Mouse (Mus musculus) layer of hippocampus, postnatal 36 days (tissue): ENCODE measurements at regions not wholly inside any gene's neighbourhood (a gene's known extent, or its start where the extent isn't known, plus 50 kb on each side); places are given as distances from the start of the nearest gene placed in this dataset.

Experiments used
- DNase-seq, 2 experiments: peaks; one replicate each; pipeline ENCODE4 v3.0.0; 2022

- no peak for DNase-seq
Measured at GRCm38 (mm10) chr13:37572983-37573382, 205.2 kb upstream of the Rreb1 start.

GRCm38 (mm10) chr13:37579231-37579630 lies 199.0 kb upstream of the Rreb1 start:
- no peak for DNase-seq

GRCm38 (mm10) chr13:37579775-37580174 lies 198.4 kb upstream of the Rreb1 start:
- peak; percentile 24 to 36 for DNase-seq

DNA sequence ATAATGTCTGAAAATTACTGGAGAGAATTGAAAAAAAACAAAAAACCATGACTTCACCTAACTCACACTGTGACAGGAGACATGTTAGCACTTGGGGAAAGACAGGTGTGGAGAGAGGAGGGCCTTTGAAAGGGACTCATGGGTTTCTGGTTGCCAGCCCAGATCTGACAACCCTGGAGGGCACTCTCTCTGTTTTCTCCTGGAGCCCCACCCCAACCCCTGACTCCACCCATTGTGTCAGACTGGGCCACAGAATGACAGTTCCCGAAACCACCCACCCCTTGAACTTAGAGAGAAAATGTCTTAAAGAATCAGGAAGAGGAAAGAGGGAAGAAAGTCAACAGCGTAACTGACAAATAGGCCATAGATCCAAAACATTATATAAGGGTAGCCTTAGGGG lies 197.4 kb upstream of the Rreb1 start:
- no peak for DNase-seq

GRCm38 (mm10) chr13:37581374-37581773 lies 196.8 kb upstream of the Rreb1 start:
- DNase-seq, result no peak

DNA sequence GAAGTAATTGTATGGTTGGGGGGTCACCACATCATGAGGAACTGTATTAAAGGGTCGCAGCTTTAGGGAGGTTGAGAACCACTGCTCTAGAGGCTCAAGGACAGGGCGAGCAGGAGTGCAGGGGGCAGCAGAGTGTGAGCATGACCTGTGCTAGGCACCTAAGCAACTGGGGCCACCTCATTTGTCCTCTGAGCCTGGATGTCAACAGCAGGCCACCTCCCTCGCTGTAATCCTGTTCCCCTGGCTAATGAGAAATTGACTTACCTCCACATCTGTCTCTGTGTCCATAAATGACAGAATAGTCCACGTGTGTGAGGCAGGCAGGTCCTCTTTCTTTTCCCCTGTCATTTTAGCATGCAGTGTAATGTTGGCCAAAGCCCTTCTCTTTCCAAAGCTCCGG lies 192.7 kb upstream of the Rreb1 start:
- no peak for DNase-seq

- no peak for DNase-seq
Measured at GRCm38 (mm10) chr13:37586511-37586910, 191.7 kb upstream of the Rreb1 start.

DNA sequence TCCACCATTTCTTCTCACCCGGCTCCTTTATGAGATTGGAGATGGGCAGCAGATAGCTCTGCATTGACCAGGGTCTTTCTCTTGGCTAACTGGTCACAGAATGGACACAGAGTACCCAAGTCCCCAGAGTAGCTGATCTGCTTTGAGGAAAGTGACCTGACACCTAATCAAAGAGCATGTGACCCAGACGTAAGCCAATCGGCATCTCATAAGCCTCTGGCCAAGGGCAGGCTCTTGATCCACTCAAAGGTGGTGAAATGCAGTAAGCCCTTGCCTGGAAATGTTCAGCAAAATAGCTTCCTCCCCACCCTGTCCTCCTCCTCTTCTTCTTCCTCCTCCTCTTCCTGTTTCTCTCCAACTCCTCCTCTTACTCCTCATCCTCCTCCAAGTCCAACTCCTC lies 190.3 kb upstream of the Rreb1 start:
- DNase-seq, result no peak

DNA sequence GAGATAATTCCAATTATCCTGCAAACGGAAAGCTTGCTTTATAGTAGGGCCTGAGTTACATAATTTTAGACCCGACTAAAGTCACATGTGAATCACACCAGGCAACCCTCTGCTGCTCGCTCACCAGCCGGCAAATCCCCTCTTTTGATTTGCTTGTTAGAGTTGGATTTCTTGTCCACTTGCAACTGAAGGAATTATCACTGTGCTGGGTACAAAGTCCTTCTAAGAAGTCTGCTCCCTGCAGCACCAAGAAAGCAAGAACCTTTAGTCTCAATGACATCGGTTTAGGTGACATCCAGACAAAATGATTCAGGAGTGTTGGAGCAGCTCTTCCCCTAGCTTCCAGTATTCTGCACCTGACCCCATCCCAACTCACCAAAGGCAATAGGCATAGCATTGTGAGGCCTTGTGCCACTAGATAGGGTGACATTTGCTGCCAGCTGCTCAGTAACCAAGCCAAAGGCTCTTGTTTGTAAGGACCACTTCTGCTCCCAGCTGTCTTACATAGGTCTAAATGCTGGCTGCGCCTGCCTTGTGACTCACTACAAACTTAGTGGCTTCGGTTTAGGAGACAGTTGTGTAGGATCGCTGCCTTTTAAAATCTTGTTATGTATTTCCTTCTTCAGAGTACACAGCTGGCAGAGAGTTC lies 189.5 kb upstream of the Rreb1 start:
- DNase-seq, result no peak

GRCm38 (mm10) chr13:37592149-37592548 lies 186.1 kb upstream of the Rreb1 start:
- no peak for DNase-seq

- no peak for DNase-seq
Measured at GRCm38 (mm10) chr13:37595196-37595595, 183.0 kb upstream of the Rreb1 start.

DNA sequence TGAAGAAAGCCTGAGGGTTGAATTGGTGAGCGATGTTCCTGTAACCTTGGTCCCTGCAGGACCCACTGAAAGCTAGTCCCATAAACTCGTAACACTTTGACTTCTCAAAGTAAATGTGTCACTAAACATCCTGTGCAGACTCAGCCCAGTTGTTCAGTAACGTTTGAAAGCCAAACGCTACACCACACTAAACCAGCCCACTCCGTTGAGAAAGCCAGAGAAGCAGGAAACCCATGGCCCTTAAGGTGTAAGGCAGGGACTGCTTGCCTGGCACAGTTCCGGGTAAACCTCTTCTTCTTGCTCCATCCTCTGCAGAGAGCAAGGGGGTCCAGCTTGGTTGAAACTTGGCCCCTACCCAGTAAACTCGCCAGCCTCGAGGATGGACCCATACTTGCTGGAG lies 180.6 kb upstream of the Rreb1 start:
- no peak for DNase-seq

DNA sequence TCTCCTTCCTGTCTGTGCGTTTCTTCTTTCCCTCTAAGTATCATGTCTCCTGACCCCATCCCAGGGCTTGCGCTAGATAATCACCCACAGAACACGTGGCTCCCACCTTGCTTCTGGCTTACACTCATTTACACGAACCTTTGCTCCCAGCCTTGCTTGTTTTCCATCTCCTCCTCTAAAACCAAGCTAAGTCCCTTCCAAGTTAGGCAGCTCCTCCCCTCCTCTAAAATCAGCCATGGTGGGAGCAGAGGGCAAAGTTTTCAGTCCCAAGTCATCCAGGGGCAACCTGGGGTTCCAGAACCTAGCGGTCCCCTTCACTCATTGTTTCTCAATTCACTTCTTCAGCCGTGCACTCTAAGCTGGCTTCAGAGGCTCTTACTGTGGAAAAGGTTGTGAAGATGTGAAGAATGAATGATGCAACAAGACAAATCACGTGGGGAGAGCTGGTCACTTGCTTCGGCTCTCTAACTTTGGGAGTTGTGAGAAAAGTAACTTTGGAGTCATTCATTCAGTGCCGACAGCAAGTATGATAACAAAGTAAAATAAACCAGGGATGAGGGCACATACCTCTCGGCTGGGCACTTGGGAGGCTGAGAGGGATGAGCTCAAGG lies 179.9 kb upstream of the Rreb1 start:
- DNase-seq, result no peak

DNA sequence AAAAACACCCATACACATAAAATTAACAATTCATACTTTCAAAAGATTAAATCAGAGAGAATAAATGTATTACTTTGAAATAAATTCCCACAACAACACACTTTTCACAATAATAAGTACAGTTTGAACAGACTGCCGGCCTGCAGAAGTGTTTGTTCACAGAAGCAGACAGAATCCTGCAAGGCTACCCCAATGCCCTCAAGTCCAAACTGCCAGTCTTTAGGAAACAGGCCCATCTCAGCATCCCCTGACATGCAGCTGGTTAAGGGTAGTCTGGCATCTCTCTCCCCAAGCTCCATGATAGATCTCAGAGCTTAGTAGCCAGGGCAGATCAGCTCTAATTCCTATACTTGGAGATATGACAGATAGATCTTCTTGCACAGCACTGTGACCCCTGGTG lies 178.5 kb upstream of the Rreb1 start:
- DNase-seq, result no peak

DNA sequence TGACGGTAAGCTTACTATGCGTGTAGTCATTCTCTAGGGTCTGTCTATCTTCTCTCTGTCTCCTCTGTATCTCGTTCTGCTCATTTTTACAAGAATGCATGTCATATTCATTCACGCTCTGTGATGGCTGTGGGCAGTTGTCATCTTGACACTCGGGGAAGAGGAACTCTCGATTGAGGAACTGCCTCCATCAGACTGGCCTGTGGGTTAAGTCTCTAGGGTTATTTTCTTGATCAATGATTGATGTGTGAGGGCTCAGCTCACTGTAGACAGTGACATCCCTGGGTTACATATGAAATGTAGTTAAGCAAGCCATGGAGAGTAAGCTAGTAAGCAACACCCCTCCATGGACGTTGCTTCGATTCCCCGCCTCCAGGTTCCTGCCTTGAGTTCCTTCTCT lies 178.0 kb upstream of the Rreb1 start:
- DNase-seq, result no peak

DNA sequence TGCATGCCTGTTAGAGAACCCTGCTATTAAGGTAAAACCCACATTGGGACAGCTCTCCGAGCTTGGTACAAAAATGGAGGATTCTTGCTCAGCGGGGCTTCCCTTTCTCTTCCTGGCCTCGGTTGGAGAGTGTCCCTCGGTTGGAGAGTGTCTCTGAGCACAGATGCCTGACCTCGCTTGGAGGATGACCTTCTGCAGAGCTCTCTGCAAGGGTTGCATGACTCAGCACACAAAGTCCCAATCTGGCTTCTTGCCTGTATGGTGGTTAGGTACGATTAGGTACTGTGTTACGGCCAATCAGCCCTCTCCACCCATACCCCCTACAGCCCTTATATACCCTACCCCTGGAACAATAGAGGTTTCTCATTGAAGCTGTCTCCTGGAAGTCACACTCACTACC lies 177.1 kb upstream of the Rreb1 start:
- DNase-seq, result no peak

- no peak for DNase-seq
Measured at GRCm38 (mm10) chr13:37602256-37602655, 175.9 kb upstream of the Rreb1 start.

DNA sequence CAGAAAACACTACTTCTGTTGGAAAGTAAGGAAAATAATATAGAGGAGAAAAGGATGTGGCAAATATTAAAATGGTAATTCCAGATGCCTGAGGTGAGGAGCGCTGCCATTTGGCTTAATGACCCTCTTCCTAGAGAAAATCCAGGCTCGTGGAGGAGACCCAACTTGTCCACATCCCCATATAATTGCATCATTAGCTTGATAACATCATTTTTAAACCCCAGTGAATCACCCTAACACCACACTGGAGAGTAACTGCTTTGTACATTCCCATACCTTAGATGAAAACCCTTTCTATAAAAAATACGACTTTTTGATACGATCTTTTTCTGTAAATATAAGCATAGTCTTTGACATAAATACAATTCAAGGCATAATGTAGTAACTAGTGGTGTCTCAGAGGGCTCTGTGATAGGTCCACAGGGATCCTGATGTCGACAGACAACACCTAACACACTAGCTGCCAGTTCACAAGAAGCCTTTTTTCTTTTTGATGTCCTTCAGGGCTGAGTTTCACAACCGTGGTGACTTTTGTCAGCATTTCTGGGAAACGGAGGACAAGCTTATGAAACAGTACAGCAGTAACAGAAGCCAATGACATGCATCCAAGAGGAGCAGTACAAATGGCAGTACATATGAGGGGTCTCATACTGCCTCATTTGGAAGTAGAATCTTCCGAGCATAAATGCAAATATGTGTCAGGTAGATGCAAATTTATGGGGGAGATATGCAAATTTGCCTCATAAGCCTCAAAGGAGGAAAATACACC lies 174.8 kb upstream of the Rreb1 start:
- DNase-seq, result no peak

DNA sequence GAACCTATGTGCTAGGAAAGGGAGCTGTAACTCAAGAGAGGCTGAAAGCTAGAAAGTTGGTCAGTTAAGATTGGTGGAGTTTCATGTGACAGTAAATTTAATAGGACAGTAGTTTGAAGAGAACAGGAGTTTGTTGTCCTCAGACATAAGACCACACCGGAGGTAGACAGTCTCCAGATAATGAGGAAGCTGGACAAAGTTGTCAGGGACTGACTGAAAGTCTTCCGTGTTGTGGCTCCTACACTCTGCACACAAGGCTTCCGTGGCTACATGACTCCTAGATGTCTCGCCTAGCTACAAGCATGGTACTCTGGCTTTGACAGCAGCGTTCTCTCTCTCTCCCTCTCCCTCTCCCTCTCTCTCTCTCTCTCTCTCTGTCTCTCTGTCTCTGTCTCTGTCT lies 171.9 kb upstream of the Rreb1 start:
- no peak for DNase-seq

DNA sequence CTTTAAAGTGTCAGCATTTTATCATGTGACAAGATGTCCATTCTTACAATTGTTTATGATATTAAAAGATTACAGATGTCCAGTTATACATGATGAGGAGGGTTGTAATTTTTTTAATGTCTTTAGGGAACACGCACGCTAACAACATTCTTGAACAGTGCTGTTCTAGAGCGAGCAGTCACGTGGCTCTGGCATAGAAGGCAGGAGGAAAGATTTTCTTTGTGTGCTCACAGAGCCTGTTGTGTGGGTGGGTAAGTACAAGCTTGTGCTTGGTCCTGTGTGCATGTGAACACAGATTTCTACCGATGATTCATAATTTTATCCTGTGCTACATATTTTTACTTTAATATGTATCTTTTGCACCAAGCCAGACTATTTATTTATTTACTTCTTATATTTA lies 169.1 kb upstream of the Rreb1 start:
- DNase-seq, result no peak

DNA sequence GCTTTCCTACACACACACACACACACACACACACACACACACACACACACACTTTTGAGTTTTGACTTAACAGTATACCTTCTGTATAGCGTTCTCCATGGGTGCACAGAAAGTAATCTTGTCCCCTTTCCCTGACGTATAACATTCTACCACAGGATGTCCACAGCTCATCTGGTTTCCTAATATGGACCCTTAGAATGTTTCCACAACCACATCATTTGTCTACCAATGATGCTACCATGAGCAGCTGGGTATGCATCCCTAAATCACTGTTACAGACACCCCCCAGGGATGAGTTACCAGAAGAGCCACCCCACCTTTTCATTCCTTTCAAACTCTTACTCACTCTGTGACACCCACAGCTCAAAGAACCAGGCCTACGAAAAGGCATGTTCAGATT lies 166.8 kb upstream of the Rreb1 start:
- no peak for DNase-seq

DNA sequence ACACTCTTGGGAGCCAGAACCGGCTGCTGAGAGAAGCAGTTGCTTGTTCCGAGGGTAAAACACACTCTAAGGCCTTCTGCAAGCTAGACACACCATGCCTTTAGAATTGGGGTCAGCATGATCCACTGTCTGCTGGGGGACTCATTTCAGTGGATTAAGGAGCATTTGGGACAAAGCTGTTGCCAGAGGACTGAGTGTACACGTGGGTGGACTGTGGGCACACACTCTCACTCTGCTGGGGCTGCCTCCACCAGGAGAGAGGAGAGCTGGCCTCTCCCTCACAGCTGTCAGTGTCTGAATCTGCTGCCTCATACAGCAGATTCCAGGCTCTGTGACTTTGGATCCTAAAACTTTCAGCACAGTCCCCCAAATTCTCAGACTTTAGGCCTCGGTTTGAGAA lies 161.2 kb upstream of the Rreb1 start:
- DNase-seq, result peak; percentile 16

DNA sequence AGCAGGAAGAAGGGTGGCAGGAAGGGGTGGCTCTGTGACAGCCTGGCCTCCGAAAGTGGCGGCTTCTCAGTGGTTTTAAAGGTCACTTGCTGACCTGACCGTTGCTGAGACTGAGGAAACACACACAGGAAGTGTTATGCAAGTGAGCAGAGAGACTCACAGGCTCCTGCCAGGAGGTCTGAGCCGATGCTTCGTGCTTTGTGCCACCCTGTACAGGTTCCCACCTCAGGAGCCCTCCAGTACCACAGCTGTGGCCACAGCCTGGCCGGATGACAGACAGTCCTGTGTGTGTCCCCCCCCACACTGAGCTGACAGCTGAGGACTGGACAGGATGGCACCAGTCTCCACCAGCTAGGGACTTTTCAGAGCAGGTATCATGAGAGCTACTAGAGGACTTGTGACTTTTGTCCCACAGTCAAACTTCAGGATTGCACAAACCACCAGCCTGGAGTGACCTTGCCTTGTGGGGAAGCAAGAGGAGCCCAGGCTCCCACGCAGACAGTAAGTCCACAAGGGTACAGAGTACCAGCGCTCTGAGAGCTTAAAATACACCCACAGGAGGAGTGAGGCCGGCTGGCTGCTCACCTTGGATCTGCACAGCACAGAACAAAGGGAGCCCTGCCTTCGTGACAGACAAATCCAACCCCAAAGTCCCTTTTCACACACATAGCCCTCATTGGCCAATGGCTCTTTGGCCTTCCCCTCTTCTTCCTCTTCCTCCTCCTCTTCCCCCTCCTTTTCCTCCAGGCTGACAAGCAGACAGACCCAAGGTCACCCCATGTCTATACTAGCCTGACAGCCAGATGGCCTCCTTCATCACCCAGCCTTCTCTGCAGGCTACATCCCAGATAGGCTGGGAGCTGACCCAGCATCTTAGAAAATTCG lies 158.1 kb upstream of the Rreb1 start:
- DNase-seq, result peak in 1 of 2 experiments; percentile 10
